Mouse (Mus musculus) bone marrow, adult 2 months (tissue): ENCODE results near the gene Tns4.

ENCODE experiments used
- CTCF ChIP-seq: fragments of 200-500 bp; IDR thresholded peaks from 2 replicates; pipeline ENCODE4 v1.5.1; 2011; ENCODE audit warnings: low read length, control low read depth; ENCODE audit not compliant: control insufficient read depth, insufficient read depth
- POLR2A ChIP-seq: fragments of 200-500 bp; IDR thresholded peaks from 2 replicates; pipeline ENCODE4 v1.6.1; 2011; ENCODE audit warnings: low read depth, mild to moderate bottlenecking, control low read depth, low read length, borderline replicate concordance; ENCODE audit not compliant: control insufficient read depth

GRCm38 (mm10) chr11:99045159-99045889, 43.8 kb downstream of the Tns4 start:
- TF ChIP-seq POLR2A (no peak), CTCF (no peak)
